Mouse (Mus musculus) heart, postnatal 0 days (tissue): ENCODE data around the gene Opa3.

Source experiments
- CTCF ChIP-seq: IDR thresholded peaks from 2 replicates; pipeline ENCODE4 v1.5.1; 2016; ENCODE audit warnings: antibody characterized with exemption, control low read depth, low read depth
- EP300 ChIP-seq: IDR thresholded peaks from 2 replicates; pipeline ENCODE4 v1.6.1; 2016; ENCODE audit warnings: antibody characterized with exemption, low read depth

DNA sequence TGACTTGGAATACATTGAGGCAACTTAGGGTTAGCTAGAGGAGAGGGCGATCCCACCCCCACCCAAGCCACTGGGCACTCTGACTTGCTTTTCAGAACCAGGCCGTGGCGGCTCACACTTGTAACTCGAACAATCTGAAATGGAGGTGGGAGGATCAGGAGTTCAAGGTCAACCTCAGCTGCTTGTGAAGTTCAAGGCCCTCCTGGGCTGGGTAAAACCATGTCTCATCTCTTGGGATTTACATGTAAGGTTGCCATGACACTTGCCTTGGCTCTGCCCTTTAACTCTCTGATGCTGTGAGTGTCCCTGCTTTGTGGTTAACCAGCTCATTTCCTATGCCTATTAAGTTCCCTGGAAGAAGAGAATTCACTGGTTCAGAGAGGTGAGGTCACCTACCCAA is 18.6 kb upstream of the Opa3 start:
- TF ChIP-seq CTCF (no peak), EP300 (no peak)
